Mouse (Mus musculus): ENCODE measurements at regions not wholly inside any gene's neighbourhood (a gene's known extent, or its start where the extent isn't known, plus 50 kb on each side); places are given as distances from the start of the nearest gene placed in this dataset.
"Not testable (repeated sequence)": the region's sequence is repeated elsewhere in the genome, so short reads cannot be mapped to it uniquely, and the experiment has no call there.

DNA sequence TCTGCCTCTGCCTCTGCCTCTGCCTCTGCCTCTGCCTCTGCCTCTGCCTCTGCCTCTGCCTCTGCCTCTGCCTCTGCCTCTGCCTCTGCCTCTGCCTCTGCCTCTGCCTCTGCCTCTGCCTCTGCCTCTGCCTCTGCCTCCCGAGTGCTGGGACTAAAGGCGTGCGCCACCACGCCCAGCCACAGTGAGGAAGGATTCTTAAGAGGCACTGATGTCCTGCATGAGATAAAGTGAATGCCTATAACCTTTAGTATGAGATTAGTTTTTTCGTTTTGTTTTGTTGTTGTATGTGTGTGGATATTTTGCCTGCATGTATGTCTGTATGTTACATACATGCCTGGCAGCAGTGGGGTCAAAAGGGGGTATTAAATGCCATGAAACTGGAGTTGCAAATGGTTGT lies 63.2 kb downstream of the Hlx start:
- not testable (repeated sequence) for DNase-seq

DNA sequence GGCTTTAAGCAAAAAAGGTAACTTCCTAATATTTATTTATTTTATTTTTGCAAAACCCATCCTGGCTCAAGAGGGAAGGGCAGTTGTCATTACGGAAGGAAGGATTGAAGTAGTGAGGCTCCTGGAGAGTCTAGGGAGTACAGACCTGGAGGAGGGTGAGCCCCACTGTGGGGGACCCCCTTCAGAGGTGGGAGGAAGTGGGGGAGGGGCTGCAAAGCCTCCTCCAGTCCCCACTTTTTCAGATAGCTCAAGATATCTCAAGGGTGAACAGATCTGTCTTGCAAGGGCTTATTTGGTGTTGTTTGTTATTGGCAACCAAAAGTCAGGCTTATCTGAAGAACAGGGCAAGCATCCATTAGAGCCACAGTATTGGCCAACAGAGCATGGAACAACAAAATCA lies 64.0 kb downstream of the Hlx start:
- no peak for DNase-seq

DNA sequence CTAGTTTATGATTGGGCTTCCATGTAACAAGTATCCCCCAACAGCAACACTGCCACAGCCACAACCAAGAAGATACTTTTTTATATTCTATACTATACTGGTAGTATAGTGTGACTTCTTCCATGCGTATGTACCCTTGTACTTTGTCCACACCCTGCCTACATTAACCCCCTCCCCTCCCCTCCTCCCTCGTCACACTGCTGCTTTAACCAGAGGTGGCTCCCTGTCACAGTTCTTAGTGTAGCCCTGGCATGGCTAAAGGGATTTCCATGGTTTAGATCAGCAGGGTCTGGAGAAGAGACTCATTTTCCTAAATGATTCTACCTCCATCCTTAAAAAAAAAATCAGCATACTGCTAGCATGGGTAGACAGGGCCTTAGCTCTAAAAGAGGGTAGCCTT lies 64.4 kb downstream of the Hlx start:
- no peak for DNase-seq

DNA sequence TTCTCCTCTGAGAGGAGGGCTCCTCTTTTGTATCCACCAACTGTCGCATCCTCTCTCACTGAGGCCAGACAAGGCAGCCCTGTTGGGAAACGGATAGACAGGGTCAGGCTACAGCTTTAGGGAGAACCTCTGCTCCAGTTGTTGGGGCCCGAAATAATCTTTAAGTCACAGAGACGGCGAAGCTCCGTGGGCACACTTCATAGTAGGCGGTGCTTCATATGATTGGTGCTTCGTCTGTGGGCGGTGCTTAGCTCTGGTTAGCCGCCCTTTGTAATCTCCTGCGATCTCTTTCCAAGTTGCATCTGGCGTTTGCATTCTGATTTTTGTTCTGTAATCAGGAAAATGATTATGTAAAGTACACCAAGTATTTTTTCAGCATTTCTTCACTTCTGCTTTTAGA lies 67.2 kb downstream of the Hlx start:
- no peak for DNase-seq

DNA sequence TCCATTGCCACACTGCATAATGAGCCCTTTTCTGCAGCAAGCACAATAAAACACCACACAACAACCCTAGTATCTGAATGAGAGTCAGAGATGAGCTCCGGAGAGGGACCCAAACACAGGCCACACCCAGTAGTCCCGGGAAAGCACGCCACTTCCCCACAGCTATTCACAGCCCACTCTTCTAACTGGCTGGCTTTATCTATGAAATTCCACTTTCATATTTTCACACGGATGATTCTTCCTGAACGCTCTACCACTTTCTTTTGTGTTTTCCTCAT lies 68.4 kb downstream of the Hlx start:
- no peak for DNase-seq

DNA sequence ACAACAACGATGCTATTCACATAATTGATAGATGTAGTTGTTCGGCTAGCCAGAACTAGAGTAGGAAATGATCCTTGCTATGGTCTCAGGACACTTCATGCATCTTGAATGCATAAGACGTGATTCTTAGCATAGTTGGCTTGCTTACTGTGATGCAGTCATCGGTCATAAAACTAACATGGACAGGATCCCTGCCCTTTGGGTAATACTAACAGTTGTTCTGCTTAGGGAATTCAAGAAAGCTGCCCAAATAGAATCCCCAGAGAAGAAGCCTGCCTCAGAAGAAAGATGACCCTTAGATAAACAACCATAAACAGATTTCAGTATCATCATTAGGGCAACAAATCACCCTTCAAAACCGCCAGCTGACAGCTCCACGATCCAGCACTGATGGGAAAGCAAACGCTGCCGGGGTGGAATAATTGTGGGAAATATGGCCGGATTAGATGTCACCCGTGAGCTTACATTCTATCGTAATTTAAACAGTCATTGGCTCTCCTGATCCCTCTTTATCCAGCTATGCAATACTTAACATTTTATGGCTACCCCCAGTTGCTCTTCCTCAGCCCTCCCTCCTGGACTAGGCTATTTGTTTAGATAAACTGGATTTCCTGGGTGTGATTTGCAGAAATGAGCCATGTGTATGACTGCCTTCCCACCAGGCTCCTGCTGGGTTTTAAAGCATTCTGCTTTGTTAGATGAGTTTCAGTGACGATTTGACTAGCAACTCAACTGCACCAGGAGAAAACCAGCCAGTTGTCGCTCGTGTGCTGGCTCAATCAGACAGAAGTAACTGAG lies 68.9 kb downstream of the Hlx start:
- no peak for DNase-seq

DNA sequence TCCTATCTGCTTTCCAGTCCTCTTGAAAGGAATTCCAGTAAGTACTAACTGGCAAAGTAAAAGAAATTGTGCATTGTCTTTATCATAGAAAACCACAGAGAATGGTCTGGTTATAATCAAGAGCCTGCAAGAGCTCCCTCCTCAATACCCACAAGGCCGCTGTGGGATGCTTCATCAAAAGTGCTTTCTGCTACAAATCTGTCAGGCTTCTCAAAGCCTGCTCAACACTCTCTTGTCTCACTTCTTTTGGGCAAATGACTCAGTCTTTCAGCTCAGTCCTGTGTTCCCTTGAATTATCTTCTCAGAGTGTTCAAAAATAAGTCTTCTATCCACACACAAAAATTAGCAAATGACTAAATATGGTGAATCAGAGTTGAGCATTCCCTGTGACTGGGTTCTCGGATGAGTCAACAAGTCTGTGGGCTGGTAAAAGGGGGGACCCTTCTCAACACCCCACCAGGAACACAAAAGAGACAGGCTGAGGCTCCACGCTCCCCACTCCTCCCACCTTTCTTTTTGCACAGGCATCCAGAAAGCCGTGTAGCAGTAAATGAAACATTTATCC lies 81.8 kb downstream of the Hlx start:
- DNase-seq: no peak

DNA sequence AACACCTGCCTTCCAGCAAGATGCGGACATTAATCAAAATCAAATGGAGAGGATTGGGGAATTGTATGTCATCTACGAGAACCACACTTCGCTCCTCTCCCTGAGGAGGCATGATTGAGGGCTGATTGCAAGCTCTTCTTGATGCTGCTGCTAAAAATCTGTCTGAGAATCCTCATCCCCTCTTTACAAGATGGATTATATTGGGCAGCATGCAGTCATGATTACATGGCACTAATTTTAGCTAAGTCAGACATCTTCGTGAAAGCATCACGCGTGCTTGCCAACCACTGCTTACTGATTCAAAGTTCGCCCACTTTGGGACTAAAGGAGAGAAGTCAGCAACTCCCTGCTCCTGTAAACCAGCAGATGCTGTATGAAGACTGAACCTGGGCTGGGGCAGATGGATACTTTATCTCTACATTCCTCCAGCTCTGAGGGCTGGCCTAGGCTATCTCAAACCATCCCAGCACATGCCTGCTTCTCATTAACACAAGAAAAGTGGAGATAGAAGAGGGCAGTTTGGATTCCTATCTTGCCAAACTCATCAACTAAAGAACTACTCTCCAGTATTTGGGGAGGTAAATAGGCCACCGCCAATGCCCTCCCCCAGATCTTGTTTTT lies 84.4 kb downstream of the Hlx start:
- no peak for DNase-seq

DNA sequence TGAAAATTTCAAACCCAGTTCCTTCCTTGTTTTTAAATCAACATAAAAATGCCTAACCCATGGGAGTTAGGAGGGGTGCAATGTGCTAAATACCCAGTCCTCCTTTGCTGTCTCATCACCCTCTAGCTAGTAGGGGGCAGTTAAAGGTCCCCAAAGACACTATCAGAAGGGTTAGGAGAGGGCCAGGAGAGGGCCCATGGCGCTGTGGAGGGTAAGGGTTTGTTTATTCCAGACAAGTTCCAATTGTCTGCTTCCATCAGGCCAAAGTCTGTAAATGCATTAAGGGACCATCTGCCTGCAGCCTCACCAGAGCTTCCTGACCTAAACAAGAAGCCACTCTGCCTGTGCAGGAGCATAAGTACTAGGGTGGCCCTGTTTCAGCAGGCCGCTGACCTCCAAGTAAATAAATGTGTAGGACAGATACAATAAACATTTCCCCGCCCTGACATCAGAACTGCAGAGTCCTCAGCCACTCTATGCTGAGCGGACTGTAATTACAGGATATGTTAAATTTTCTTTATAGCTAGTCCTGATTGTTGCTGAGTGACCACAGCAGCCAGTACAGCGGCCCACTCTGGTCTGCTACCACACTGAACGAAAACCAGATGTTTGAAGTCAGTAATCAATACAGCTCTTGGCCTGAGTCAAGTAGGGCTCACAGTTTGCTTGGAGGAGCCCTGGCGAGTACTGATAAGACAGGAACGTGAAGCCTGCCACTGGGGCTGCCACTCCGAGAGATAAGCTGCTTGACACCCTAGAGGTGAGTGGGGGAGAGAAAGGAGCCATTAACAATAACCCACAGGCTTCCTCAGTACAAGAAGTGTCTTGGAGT lies 87.4 kb downstream of the Hlx start:
- DNase-seq: no peak

DNA sequence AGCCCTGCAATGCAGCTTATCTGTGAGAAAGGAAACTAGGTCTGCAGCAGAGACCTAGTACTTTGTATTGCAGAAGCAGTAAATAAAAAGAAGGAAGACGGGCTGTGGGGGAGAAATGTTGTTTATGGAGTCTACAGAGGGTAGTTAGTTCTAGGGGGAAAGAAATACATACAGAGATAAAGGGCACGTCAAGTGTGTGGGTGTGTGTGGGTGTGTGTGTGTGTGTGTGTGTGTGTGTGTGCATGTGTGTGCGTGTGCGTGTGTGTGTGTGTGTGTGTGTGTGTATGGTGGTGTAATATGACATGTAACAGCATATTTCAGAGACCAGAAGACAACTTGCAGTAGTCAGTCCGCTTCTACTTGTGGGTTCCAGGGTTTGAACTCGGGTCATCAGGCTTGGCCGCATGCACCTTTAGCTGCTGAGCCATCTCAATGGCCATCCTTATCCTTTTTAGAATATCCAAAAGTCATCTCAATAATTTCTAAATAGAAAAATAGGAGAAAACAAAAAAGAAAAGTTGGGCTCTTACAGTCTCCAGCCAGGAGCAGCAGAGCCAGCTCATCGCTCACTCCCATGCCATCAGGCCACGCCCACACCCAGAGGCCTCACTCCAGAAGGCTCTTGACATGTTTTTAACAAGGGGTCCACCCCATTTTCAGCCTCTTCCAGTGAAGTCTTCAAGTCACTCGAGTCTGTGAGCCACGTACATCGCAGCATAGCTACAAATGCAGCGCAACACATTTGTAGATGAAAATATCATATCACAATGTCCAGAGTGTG lies 101.5 kb downstream of the Hlx start:
- DNase-seq: no peak

DNA sequence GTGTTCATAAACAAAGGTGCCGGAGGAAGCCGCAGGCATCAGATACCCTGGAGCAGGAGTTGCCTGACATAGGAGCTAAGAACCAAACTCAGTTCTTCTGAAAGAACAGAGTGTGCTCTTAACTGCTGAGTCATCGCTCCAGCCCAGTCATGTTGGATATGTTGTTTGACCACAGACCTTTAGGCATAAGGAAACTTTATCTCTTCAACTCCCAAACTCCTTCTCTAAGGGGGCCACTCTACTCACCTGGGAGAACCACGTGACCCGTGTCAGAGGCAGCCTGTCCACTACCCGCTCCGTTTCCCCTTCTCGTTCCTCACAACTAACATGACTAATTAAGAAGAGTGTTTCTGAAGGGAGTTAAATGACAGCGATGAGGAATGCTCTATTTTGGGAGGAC lies 103.2 kb downstream of the Hlx start:
- no peak for DNase-seq

DNA sequence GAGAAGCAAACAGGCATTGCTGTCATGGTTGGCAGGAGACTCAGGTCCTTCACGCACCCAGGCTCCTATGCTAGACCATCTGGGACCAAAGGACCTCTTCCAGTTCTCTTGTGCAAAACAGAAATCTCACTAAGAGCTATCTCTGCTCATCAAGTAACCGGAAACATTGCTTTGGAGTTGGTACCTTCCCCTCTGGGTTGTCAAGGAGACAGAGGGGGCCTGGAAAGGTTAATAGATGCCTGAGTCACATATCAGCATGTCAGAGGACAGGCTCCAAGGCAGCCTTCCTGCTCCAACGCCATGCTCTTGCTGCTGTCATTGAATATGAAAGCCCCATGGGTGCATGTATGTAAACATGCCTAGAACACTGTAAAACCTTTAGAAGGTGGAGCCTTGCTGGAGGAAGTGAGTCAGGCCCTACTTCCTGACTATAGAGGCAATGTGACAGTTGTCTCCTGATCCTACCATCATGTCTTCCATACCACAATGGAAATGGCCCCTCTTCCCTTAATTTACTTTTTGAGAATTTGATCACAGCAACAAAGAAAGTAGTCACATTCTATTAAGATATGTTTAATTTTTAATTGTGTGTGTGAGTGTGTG lies 103.8 kb downstream of the Hlx start:
- no peak for DNase-seq

DNA sequence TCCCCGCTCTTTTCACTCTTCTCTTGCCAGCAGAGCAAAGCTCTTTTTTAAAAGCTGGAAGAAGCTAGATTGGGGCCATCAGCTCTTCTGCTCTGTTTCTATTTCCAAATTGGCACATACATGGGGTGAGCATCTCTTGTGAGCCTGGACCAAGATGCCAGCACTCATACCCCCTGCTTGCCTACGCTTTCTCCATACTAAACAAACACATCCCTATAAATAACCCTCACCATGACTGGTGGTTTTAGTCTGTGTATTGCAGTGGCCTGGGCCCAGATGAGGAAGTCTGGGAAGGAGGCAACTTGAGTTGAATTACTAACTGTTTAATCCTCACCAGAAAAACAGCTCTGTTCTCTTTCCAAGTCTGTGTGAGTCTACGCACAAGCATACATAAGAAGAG lies 110.0 kb downstream of the Hlx start:
- no peak for DNase-seq

DNA sequence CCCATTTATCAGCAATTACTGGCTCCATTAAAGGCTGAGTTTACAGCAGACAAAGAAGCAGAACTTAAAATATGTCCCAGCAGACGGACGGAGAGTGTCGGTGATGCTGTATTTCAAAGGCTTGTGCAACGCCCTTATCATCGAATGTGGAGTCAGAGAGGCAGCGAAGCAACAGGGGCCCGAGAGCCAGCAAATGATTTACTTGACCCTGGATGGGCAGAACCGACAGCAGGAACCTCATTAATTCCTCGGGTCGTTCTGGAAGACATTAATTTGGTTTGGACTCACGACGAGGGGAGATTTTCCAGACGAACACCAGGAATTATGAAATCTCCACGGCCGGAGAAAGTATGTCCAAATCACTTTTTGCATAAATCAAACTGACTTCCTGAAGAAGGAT lies 110.5 kb downstream of the Hlx start:
- no peak for DNase-seq

DNA sequence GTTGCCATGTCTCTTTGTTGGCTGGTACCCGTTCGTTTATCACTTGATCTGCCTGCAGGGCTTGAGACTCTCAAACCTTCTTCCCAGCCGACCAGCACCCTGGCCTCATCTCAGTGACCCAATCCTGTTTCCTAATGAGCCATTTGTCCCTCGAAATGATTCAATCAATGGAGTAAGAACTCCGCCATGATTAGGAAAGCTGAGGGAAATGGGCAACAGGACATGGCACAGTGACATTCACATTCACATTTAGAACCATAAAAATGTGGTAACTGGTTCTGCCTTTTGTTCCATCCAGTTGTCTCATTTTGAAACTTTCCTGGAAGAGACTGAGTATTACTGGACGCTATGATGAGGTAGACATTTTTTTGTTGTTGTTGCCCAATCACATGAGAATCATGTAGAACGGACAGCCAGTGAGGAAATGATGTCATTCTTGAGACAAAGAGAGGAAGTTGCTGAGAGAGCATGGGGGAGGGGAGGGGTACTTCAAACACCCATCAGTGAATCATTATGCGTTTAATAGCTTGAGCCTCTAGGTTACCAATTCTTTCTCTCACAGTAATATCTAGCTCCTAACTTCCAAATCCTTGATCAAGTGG lies 114.5 kb downstream of the Hlx start:
- DNase-seq: no peak

DNA sequence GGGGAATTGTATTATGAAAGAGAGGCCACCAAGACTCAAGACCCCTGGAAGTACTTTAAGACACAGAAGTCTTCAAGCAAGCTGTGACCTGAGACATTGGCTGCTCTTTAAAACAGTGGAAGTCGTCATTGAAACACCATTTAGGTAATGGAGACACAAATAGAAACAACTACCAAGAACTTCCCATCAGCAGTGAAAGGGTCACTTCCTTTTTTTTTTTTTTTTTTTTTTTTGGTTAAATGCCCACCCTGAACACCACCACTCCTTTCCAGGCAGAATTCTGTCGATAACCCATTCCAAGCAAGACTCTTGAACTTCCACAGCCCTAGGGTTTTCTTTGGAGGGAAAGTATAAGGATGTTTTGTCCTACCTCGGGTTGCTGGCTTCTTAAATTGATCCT lies 116.4 kb downstream of the Hlx start:
- no peak for DNase-seq

DNA sequence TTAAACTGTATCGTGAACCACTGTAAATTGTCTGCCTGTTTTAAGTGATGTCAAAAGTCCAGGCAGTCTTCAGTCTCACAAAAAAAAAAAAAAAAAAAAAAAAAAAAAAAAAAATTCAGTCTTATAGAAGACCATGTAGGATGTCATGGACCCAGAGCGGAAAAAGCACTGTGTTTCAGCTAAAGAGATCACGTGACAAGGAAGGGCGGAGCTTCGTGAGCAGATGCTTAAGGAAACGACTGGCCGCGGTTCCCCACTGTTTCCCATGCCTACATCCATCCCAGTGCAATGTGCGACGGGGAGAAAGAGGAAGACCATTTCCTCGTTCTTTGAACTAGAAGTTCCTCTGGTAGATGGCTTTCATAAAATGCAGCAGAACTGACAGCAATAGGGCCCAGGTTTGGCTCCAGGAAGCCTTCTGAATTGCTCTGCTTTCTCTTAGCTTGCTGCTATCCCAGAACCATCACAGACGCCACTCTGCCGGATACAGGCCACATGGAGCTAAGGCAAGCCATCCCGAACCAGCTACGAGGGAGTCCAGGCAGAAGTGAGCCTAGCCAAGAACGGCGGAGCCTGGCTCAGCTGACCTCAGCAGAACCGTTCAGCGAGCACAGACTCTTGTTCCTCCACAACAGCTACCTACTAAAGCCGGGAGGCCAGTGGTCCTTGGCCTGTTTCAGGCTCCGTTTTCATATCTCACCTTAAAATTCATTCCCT lies 117.6 kb downstream of the Hlx start:
- DNase-seq: no peak

DNA sequence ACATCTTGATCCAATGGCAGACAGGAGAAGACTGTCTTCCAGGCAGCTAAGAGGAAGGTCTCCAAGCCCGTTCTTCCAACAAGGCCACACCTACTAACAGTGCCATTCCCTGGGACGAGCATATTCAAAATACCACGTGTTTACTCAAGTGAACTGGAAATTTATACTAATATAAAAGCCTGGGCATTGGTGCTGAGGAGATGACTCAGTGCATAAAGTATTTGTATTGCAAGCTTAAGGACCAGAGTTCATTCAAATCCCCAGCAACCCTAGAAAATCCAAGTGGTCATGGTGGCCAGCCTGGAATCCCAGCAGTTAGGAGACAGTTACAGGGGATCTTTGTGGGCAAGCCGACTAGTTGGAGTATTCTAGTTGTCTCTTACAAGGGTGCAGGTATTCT lies 119.5 kb downstream of the Hlx start:
- DNase-seq: no peak

DNA sequence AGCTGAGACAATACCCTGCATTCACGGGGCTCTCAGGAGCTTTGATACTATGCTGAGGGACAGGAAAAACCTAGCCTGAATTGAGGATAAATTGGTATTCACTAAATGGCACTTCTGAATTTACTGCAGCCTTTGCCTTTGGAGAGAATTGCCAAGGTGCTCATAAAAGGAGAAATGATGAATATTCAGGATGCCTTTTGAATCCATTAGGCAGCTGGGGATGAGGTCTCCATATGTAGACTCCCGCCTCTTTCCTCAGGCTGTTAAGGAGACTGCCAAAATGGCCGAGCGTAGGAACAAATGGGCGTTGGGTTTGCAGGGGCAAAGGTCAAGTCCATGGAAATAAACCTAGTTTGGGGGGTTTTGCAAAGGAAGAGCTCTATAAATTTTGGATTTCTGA lies 123.5 kb downstream of the Hlx start:
- DNase-seq: no peak

DNA sequence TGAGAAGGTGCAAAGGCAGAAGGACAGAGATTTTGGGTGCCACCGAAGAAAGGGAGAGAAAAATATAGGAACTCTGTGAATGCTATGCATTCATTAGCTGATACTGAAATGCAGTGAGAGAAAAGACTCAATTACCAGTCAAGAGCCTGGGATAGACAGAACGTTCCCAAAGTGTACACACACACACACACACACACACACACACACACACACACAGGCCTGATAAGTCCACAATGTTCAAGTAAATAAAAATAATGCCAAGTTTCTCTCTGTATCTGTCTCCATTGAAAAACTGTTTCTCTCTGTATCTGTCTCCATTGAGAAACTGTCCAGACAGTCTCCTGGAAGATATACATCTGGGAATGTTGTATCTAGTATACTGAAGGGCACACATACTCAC lies 124.1 kb downstream of the Hlx start:
- no peak for DNase-seq

DNA sequence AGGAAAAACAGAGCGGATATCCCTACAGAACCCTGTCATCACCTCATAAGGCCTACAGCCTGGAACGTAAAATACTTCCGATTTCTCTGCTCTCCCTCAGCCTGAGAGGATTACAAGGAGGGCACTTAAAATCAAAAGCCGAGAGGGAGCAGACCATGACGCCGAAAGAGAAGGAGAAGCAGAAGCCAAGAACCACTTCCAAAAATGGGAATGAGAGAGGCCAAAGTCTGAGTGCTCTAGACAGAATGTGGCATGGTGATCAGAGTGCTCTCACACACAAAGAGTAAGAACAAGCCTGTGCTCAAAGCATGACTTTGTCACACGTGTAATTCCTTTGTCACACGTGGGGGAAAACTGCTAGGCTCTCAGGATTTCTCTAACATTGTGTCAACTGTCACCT lies 125.9 kb downstream of the Hlx start:
- no peak for DNase-seq

DNA sequence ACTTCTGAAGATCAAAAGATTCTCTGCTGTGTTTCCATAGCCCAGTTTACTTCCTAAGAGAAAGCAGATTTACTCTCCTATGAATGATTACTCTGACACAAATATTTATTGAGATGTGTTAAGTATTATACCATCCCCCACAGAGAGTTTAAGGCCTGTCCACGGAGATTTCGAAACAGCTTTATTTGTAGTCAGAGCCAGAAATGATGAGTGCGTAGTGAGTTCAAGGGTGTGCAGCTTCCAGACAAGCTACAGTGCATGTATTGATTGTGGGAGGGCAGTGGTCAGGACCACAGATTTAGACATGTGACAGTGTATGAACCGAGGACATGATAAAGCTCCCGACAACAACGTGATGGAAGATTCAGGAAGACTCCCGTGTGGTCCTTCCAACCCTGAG lies 126.8 kb downstream of the Hlx start:
- no peak for DNase-seq
